Mouse (Mus musculus) lung, adult 2 months (tissue): ENCODE measurements around the gene Ldlrad3. TPM values are rescaled to one million over a fixed set of nuclear protein-coding genes. Genes with fewer than 3 reads are reported as not detected.

ENCODE experiments used
- DNase-seq: peaks from one replicate; pipeline ENCODE4 v3.0.0; 2022
- H3K4me1 ChIP-seq: fragments of 200-500 bp; 2 replicates; pipeline ENCODE4 v1.6.1; 2011; ENCODE audit warnings: low read length; ENCODE audit not compliant: control insufficient read depth, insufficient read depth
- H3K4me3 ChIP-seq: fragments of 200-500 bp; replicated peaks from 2 replicates; pipeline ENCODE3; 2011; ENCODE audit warnings: low read depth, mild to moderate bottlenecking, control low read depth, low read length; ENCODE audit errors: extremely low read depth
- CTCF ChIP-seq: fragments of 200-500 bp; IDR thresholded peaks from 2 replicates; pipeline ENCODE4 v1.5.1; 2011; ENCODE audit warnings: mild to moderate bottlenecking, low read length, control low read depth; ENCODE audit not compliant: insufficient read depth
- POLR2A ChIP-seq: fragments of 200-500 bp; IDR thresholded peaks from 2 replicates; pipeline ENCODE4 v1.6.1; 2011; ENCODE audit warnings: low read depth, mild to moderate bottlenecking, control low read depth, low read length, borderline replicate concordance; ENCODE audit errors: extremely low read depth
- WGBS: fragments of 180-500 bp; shearing (Covaris S2); methylation state at CpG from one replicate; pipeline ENCODE4 v1.1.7; 2018; 5-methylcytosine and 5-hydroxymethylcytosine counted together
- polyA plus RNA-seq: library from polyadenylated mRNA; depleted of rRNA; stranded (reverse); fragments of >200 nt; gene quantifications from 2 replicates; pipeline ENCODE4 v1.2.3, GENCODE M21; 2012

Ldlrad3 gene
- polyA plus RNA-seq, 1 experiment: 14.6 TPM

DNA sequence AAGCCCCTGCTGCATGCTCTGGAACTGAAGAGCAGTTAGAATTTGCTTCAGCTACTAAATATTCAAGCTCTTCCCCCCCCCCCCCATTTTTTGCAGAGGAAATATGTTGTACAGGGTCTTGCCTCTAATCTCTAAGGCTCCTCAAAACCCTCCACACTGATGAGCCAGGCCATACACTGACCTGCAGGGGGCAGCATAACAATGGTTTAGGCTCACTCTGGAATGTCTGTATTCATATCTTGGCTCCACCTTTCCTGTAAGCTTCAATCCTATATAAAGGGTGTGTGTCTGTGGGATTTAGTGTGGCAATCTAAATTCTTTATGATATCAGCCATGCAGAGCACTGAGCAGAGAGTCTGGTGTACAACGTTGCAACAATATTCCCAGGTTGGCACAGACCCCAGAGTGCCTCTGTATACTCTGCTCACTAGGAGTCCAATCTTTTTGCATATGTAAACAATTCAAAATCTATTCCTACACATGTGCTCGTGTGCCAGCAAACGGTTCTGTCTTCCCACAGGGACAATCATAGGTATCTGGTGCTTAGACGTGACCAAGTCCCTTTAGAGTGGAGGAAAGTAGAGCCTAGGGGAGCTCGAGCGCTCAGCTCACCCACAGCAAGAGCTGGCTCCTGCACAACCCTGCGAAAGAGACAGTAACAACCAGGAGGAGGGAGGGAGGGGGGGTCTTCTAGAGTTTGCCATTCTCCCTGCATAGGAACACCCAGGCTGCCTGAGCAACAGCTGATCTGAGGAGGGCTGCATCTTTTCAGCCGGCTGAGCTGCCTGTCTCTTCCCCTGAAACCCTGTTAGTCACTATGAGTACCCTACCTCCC is 94.5 kb downstream of the Ldlrad3 start:
- Histone ChIP-seq H3K4me1 (peaks cover 8% of the 10 kb centered on the region), H3K4me3 (no peak overlapping the region)
- WGBS: 50% methylated on average over 8 of the region's 8 CpGs
- DNase-seq: peak; percentile 62
- no peak for TF ChIP-seq POLR2A
- peak; percentile 78 for TF ChIP-seq CTCF

- Histone ChIP-seq H3K4me1 (peaks cover 3% of the 10 kb centered on the region), H3K4me3 (no peak overlapping the region)
- TF ChIP-seq POLR2A (no peak), CTCF (no peak)
- 92% methylated on average over 5 of the region's 5 CpGs for WGBS
- DNase-seq: no peak
These were observed 98.4 kb downstream of the Ldlrad3 start for GRCm38 (mm10) chr2:102087787-102088186.

GRCm38 (mm10) chr2:102086583-102086982 is 99.6 kb downstream of the Ldlrad3 start:
- no peak for DNase-seq
- Histone ChIP-seq H3K4me1 (peaks cover under 1% of the 10 kb centered on the region; the same call in 1 of the 2 replicates), H3K4me3 (no peak overlapping the region)
- TF ChIP-seq POLR2A (no peak), CTCF (no peak)
- 97% methylated on average over 23 of the region's 23 CpGs for WGBS

DNA sequence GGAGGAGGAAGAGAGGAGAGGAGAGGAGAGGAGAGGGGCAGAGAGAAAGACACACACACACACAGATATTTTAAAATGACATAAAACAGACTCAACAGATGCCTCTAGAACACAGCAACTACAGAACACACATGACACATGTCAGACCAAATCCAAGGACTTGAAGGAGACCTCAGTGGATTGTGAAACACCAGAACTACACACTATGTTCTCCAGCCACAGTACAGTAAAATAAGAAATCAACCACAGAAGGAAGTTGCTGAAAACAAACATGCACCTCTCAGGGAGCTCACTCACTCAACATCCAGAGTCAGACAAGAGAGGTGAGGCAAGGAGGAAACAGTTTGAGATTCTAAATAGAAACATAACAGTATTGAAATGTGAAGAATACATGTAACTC is 103.4 kb downstream of the Ldlrad3 start:
- TF ChIP-seq CTCF: no peak
- TF ChIP-seq POLR2A: no peak
- Histone ChIP-seq H3K4me1 (no peaks in the 10 kb centered on the region), H3K4me3 (no peak overlapping the region)
- DNase-seq: no peak

- H3K4me1 ChIP-seq: peaks cover 2% of the 10 kb centered on the region; the same call in 1 of the 2 replicates
- H3K4me3 ChIP-seq: no peak overlapping the region
- 45% methylated on average over 4 of the region's 4 CpGs for WGBS
- DNase-seq: peak; percentile 70
- TF ChIP-seq CTCF: peak; percentile 57
- no peak for TF ChIP-seq POLR2A
These were observed 108.6 kb downstream of the Ldlrad3 start for GRCm38 (mm10) chr2:102077554-102077953.

- Histone ChIP-seq H3K4me1 (peaks cover 4% of the 10 kb centered on the region), H3K4me3 (no peak overlapping the region)
- TF ChIP-seq CTCF (no peak), POLR2A (no peak)
- DNase-seq: no peak
- 92% methylated on average over 6 of the region's 6 CpGs for WGBS
These were observed 109.9 kb downstream of the Ldlrad3 start for GRCm38 (mm10) chr2:102076237-102076636.

DNA sequence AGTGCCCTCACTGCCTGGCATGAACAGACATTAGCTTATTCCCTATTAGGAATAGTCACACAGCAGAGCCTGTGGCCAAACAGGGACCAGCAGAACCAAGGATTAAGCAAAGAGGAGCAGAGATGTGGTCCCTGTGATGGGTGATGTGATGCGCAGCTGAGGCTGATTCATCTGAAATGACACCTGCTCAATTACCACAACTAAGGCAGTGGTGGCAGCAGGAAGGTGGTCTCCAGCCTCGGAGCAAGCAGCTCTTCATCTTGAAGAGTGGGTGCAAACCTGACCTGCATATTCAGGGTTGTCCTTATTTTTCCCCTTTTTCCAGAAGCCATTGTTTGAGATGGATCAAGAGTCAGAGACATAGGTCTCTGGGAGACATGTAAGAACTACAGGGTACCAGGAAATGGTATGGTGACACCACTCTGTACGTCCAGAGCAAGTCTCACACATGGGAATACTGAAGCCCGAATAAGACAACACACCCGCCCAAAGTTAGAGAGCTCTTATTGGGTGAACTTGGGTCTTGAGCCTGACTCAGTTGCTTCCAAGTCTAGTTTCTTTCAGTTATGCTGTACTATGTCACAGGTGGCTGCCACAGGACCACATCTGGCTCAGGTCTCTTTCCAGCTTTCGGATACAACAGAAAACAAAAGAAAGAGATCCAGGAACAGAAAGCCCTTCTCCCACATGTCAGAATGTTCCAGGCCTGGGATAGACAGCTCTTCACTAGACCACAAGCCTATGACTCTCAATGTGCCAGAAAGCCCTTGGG is 112.7 kb downstream of the Ldlrad3 start:
- WGBS: 92% methylated on average over 6 of the region's 6 CpGs
- no peak overlapping the region for H3K4me3 ChIP-seq
- peaks cover 4% of the 10 kb centered on the region for H3K4me1 ChIP-seq
- no peak for TF ChIP-seq POLR2A
- no peak for TF ChIP-seq CTCF
- no peak for DNase-seq

GRCm38 (mm10) chr2:102072859-102073258 is 113.3 kb downstream of the Ldlrad3 start:
- TF ChIP-seq CTCF (no peak), POLR2A (no peak)
- H3K4me3 ChIP-seq: no peak overlapping the region
- WGBS: 48% methylated on average over 4 of the region's 4 CpGs
- peaks cover 4% of the 10 kb centered on the region for H3K4me1 ChIP-seq
- DNase-seq: no peak

DNA sequence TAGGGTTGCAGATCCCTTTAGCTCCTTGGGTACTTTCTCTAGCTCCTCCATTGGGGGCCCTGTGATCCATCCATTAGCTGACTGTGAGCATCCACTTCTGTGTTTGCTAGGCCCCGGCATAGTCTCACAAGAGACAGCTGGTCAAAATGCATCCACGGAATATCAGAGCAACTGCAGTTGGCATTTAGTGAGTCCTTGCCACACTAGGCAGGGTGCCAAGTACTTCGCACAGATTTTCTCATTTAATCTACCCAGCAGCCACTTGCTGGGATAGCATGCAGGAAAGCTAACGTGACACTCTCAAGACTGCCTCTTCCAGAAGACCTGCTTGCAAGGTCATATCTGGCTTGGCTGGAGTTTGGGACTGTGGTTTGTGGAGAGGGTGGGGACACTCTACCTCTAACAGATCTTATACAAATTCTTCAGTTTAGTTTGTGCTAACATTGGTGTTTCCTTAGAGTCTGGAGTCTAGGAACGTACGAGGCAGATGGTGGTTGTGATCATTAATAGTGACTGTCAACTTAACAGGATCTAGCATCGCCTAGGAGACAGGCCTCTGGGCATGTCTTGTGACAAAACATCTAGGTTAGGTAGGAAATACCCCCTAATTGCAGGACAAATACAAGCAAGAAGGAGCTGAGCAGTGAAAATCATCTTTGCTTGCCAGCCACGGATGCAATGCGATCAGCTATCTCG is 115.0 kb downstream of the Ldlrad3 start:
- 80% methylated on average over 10 of the region's 10 CpGs for WGBS

More for the DNA sequence above, 115.0 kb downstream of the Ldlrad3 start:
- DNase-seq: no peak
- peaks cover 4% of the 10 kb centered on the region for H3K4me1 ChIP-seq
- no peak for TF ChIP-seq POLR2A
- no peak for TF ChIP-seq CTCF
- H3K4me3 ChIP-seq: no peak overlapping the region
